Mouse (Mus musculus) CH12.LX (cell line): ENCODE measurements around the gene Prss42. TPM values are rescaled to one million over a fixed set of nuclear protein-coding genes. Genes with fewer than 3 reads are reported as not detected.

Source experiments
- DNase-seq: peaks from one replicate; pipeline ENCODE4 v3.0.0-alpha.2; 2013; ENCODE audit errors: extremely low read depth
- H3K27ac ChIP-seq: 2 replicates; pipeline ENCODE4 v1.5.1; 2012; ENCODE audit warnings: low read depth, mild to moderate bottlenecking, control low read depth, moderate library complexity; ENCODE audit not compliant: insufficient read depth
- H3K27me3 ChIP-seq: replicated peaks from 2 replicates; pipeline ENCODE3; 2012; ENCODE audit warnings: inconsistent platforms
- H3K36me3 ChIP-seq, 2 experiments: replicated peaks in 1 of 2; 2 replicates each; pipeline versions ENCODE3 to v1.6.1; 2012; ENCODE audit warnings: inconsistent platforms in 1 of 2, low read length in 1 of 2, mild to moderate bottlenecking in 1 of 2, mixed read lengths in 1 of 2, moderate library complexity in 1 of 2; ENCODE audit not compliant: control insufficient read depth in 1 of 2, insufficient read depth in 1 of 2
- H3K4me1 ChIP-seq, 2 experiments: 2 replicates each; pipeline ENCODE4 v1.6.1; 2012; ENCODE audit warnings: inconsistent platforms in 1 of 2, moderate library complexity in 1 of 2; ENCODE audit not compliant: insufficient read depth in 2 of 2, control insufficient read depth in 1 of 2
- H3K4me2 ChIP-seq: 2 replicates; pipeline ENCODE4 v1.6.1; 2012; ENCODE audit warnings: low read depth, mild to moderate bottlenecking, control low read depth; ENCODE audit not compliant: poor library complexity, insufficient read depth, severe bottlenecking
- H3K4me3 ChIP-seq, 3 experiments: fragments of 150-350 bp in 1 of 3; sonication (generic) in 1 of 3; replicated peaks in 1 of 3; 2 replicates each; pipeline versions ENCODE3 to v1.5.1; 2011 to 2012; ENCODE audit warnings: low read depth in 2 of 3, low read length in 2 of 3, mild to moderate bottlenecking in 2 of 3, moderate library complexity in 2 of 3, control low read depth in 1 of 3, improper control_type of control experiment in 1 of 3, inconsistent platforms in 1 of 3, mixed read lengths in 1 of 3; ENCODE audit not compliant: poor library complexity in 1 of 3
- H3K79me2 ChIP-seq: replicated peaks from 2 replicates; pipeline ENCODE4 v1.6.1; 2012; ENCODE audit warnings: mild to moderate bottlenecking, moderate library complexity; ENCODE audit not compliant: control insufficient read depth, poor library complexity, insufficient read depth, severe bottlenecking; ENCODE audit errors: extremely low read depth
- H3K9ac ChIP-seq: 2 replicates; pipeline ENCODE4 v1.6.1; 2012; ENCODE audit warnings: low read depth, mild to moderate bottlenecking, control low read depth, moderate library complexity; ENCODE audit not compliant: insufficient read depth
- H3K9me3 ChIP-seq: replicated peaks from 2 replicates; pipeline ENCODE3; 2012; ENCODE audit warnings: low read length, inconsistent platforms, mixed read lengths
- BHLHE40 ChIP-seq: IDR thresholded peaks from 2 replicates; pipeline ENCODE4 v1.6.1; 2011; ENCODE audit warnings: mild to moderate bottlenecking, low read depth, low read length, improper control_type of control experiment
- EP300 ChIP-seq: IDR thresholded peaks from 2 replicates; pipeline ENCODE4 v1.6.1; 2011; ENCODE audit warnings: low read length, improper control_type of control experiment
- HCFC1 ChIP-seq: IDR thresholded peaks from 2 replicates; pipeline ENCODE4 v1.6.1; 2012; ENCODE audit warnings: low read depth, mild to moderate bottlenecking, inconsistent platforms, low read length, improper control_type of control experiment
- IRF4 ChIP-seq: IDR thresholded peaks from 2 replicates; pipeline ENCODE4 v1.6.1; 2014; ENCODE audit warnings: low read depth, mild to moderate bottlenecking, inconsistent platforms, low read length, improper control_type of control experiment
- JUN ChIP-seq: IDR thresholded peaks from 2 replicates; pipeline ENCODE4 v1.6.1; 2011; ENCODE audit warnings: low read depth, mild to moderate bottlenecking, low read length, improper control_type of control experiment, moderate library complexity; ENCODE audit not compliant: insufficient read depth
- MAFK ChIP-seq: IDR thresholded peaks from 2 replicates; pipeline ENCODE4 v1.6.1; 2011; ENCODE audit warnings: low read length, improper control_type of control experiment; ENCODE audit not compliant: insufficient replicate concordance
- MAX ChIP-seq: IDR thresholded peaks from 2 replicates; pipeline ENCODE4 v1.6.1; 2011; ENCODE audit warnings: low read length, improper control_type of control experiment
- MAZ ChIP-seq: IDR thresholded peaks from 2 replicates; pipeline ENCODE4 v1.6.1; 2012; ENCODE audit warnings: low read depth, mild to moderate bottlenecking, inconsistent platforms, low read length, improper control_type of control experiment, moderate library complexity
- MXI1 ChIP-seq: IDR thresholded peaks from 2 replicates; pipeline ENCODE4 v1.6.1; 2011; ENCODE audit warnings: mild to moderate bottlenecking, low read depth, low read length, improper control_type of control experiment
- PAX5 ChIP-seq: IDR thresholded peaks from 2 replicates; pipeline ENCODE4 v1.6.1; 2012; ENCODE audit warnings: low read length, inconsistent platforms, mixed read lengths
- POLR2A ChIP-seq: IDR thresholded peaks from 2 replicates; pipeline ENCODE4 v1.6.1; 2011; ENCODE audit warnings: low read depth, mild to moderate bottlenecking, improper control_type of control experiment, low read length
- POLR2AphosphoS2 ChIP-seq: IDR thresholded peaks from 2 replicates; pipeline ENCODE4 v1.6.1; 2011; ENCODE audit warnings: low read depth, low read length, improper control_type of control experiment
- RAD21 ChIP-seq: IDR thresholded peaks from 2 replicates; pipeline ENCODE4 v1.6.1; 2011; ENCODE audit warnings: low read depth, mild to moderate bottlenecking, low read length, improper control_type of control experiment, moderate library complexity
- TBP ChIP-seq: conservative IDR thresholded peaks from 2 replicates; pipeline ENCODE4 v1.6.1; 2011; ENCODE audit warnings: low read depth, low read length, improper control_type of control experiment
- USF1 ChIP-seq: IDR thresholded peaks from 2 replicates; pipeline ENCODE4 v1.6.1; 2014; ENCODE audit warnings: low read depth, mild to moderate bottlenecking, inconsistent platforms, low read length, improper control_type of control experiment
- USF2 ChIP-seq: conservative IDR thresholded peaks from 2 replicates; pipeline ENCODE4 v1.6.1; 2011; ENCODE audit warnings: low read depth, low read length, improper control_type of control experiment
- ZMIZ1 ChIP-seq: IDR thresholded peaks from 2 replicates; pipeline ENCODE4 v1.6.1; 2012; ENCODE audit warnings: low read depth, mild to moderate bottlenecking, inconsistent platforms, low read length, improper control_type of control experiment
- ZNF384 ChIP-seq: IDR thresholded peaks from 2 replicates; pipeline ENCODE4 v1.6.1; 2012; ENCODE audit warnings: low read depth, low read length, improper control_type of control experiment, inconsistent platforms
- dilution Hi-C: fragments of 300-500 bp; cut with MboI; formaldehyde crosslinking; loops from 2 replicates; pipeline ENCODE4 v1.14.3; 2020; ENCODE audit warnings: low sequenced_read_pairs; ENCODE audit not compliant: extremely low pct_unique_long_range_greater_than_20kb, extremely low pct_ligation_motif_present
- in situ Hi-C: fragments of 300-500 bp; cut with MboI; formaldehyde crosslinking; loops from 3 replicates; pipeline ENCODE4 v1.14.3; 2019; ENCODE audit warnings: low sequenced_read_pairs, low pct_ligation_motif_present, low pct_unique_long_range_greater_than_20kb, mixed read lengths
- polyA plus RNA-seq: library from polyadenylated mRNA; unstranded; fragments of >175 nt; gene quantifications from 2 replicates; pipeline ENCODE4 v1.2.1, GENCODE M21; 2012; ENCODE audit warnings: low read depth; ENCODE audit not compliant: insufficient read length
- total RNA-seq, 2 experiments: library from RNA; depleted of rRNA; stranded (reverse); fragments of 300-350 nt in 1 of 2; fragments of >200 nt in 1 of 2; gene quantifications; 2 replicates each; pipeline ENCODE4 v1.2.3; 2012 to 2014

Gene Prss42
- total and polyA plus RNA-seq, 3 experiments, result 0.34 to 1.1 TPM; not detected in 1

DNA sequence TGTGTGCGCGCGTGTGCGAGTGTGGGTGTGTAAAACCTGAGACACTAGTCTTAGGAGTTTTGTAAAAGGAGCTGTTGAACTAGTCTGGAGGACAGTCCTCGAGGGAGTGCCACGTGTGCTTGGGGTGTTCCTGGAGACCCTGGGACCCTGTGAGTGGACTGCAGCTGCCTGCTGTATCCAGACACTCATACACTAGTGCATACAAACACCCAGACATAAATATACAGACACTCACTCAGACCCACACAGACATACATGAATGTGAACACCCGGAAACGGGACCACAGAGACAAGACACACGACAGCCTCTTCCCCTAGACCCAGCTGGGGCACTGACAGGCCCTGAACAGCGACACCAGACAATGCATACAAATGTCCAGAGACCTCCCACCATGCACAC lies 35.2 kb upstream of the Prss42 start:
- Histone ChIP-seq H3K27ac (no peak overlapping the region), H3K36me3 (no peaks in the 10 kb centered on the region), H3K9me3 (no peaks in the 10 kb centered on the region), H3K4me1 (peaks cover 0 to 8% of the 10 kb centered on the region in 2 experiments; a peak in 1 of 4 replicates), H3K4me3 (no peak overlapping the region), H3K79me2 (no peaks in the 10 kb centered on the region), H3K9ac (no peak overlapping the region), H3K27me3 (peaks cover 45% of the 10 kb centered on the region), H3K4me2 (no peak overlapping the region)
- DNase-seq, result no peak
- in situ Hi-C loops, result no loop called here
- dilution Hi-C loops, result no loop called here
- TF ChIP-seq BHLHE40, result no peak
- TF ChIP-seq USF1, result no peak
- no peak for TF ChIP-seq PAX5
- TF ChIP-seq USF2, result no peak
- TF ChIP-seq HCFC1, result no peak
- no peak for TF ChIP-seq ZMIZ1
- TF ChIP-seq MAX, result no peak
- TF ChIP-seq JUN, result no peak
- no peak for TF ChIP-seq POLR2A
- no peak for TF ChIP-seq MAZ
- no peak for TF ChIP-seq ZNF384
- TF ChIP-seq RAD21, result no peak
- TF ChIP-seq POLR2AphosphoS2, result no peak
- no peak for TF ChIP-seq MAFK
- no peak for TF ChIP-seq MXI1
- no peak for TF ChIP-seq EP300
- TF ChIP-seq IRF4, result no peak

- H3K9ac ChIP-seq, result no peak overlapping the region
- H3K4me1 ChIP-seq, result peaks cover 0 to 8% of the 10 kb centered on the region in 2 experiments; a peak in 1 of 4 replicates
- H3K27ac ChIP-seq, result no peak overlapping the region
- no peaks in the 10 kb centered on the region for H3K79me2 ChIP-seq
- peaks cover 49% of the 10 kb centered on the region for H3K27me3 ChIP-seq
- no peaks in the 10 kb centered on the region for H3K36me3 ChIP-seq
- in situ Hi-C loops, result no loop called here
- H3K9me3 ChIP-seq, result no peaks in the 10 kb centered on the region
- no peak overlapping the region for H3K4me3 ChIP-seq
- no peak overlapping the region for H3K4me2 ChIP-seq
- DNase-seq, result no peak
- no peak for TF ChIP-seq USF1
- no peak for TF ChIP-seq TBP
- TF ChIP-seq MXI1, result no peak
- TF ChIP-seq ZNF384, result no peak
- TF ChIP-seq, all 38 proteins: peak for 0
- dilution Hi-C loops, result no loop called here
Measured at GRCm38 (mm10) chr9:110763405-110763804, 34.6 kb upstream of the Prss42 start.
